Mouse (Mus musculus): ENCODE data around the gene Smim9. TPM values are rescaled to one million over a fixed set of nuclear protein-coding genes. Genes with fewer than 3 reads are reported as not detected.
"Not testable (repeated sequence)": the region's sequence is repeated elsewhere in the genome, so short reads cannot be mapped to it uniquely, and the experiment has no call there.

The Smim9 gene
- total RNA-seq (2014; rRNA removed; ENCODE audit: low replicate concordance) (not detected in 2 replicates), polyA plus RNA-seq (2015; fragmentation: Nextera tagmentation; extraction: Ambion mirVana) (not detected in 2 replicates)

DNA sequence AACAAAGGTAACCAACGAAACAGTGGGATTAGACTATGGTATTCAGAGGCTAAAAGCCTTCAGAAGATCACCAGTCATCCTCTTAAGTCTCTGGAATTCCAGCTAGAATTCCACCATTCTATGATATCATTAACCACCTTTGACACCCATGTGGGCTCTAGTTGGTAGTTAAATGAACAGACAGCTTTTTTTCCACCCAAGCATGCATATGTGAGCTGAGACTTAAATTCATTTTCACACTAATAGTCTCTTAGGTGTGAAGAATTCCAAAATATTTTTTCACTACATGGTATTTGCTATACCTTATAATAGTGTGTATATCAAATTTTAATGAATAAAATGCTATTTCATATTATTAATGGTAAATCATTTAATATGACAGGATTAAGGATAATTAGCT lies at the start of gene Smim9:
Gene Smim9, minus strand, starts transcription at position 101 of the 400 bp plus-strand sequence.
- no peak within 1 kb of the TSS for H3K9ac ChIP-seq (replicated peaks; ENCODE audit: low read depth, low read length)
- no peak within 1 kb of the TSS for H3K4me2 ChIP-seq (ENCODE audit: low read depth, low read length)
- H3K27me3 ChIP-seq (ENCODE audit: control insufficient read depth, insufficient read depth, low read length), result no peaks in the 10 kb centered on the region
- WGBS, result 59% methylated on average over 1 of the region's 1 CpGs
- no peak within 1 kb of the TSS for H3K27ac ChIP-seq (ENCODE audit: low read depth)
- ATAC-seq (ENCODE audit: insufficient read depth, low read depth), result no peak
- no peaks in the 10 kb centered on the region for H3K4me1 ChIP-seq (ENCODE audit: control insufficient read depth, insufficient read depth)
- H3K9me3 ChIP-seq (replicated peaks; ENCODE audit: control insufficient read depth, low read length), result no peaks in the 10 kb centered on the region
- DNase-seq (ENCODE audit: low spot score), result no peak
- no peak within 1 kb of the TSS for H3K4me3 ChIP-seq (ENCODE audit: low read depth, low read length)
- TF ChIP-seq EP300 (IDR thresholded peaks at IDR 0.05; ENCODE audit: low read depth) (no peak), CTCF (IDR thresholded peaks at IDR 0.05; ENCODE audit: low read depth) (no peak)
- no peaks in the 10 kb centered on the region for H3K36me3 ChIP-seq (replicated peaks; ENCODE audit: control insufficient read depth, insufficient read depth, low read length)

DNA sequence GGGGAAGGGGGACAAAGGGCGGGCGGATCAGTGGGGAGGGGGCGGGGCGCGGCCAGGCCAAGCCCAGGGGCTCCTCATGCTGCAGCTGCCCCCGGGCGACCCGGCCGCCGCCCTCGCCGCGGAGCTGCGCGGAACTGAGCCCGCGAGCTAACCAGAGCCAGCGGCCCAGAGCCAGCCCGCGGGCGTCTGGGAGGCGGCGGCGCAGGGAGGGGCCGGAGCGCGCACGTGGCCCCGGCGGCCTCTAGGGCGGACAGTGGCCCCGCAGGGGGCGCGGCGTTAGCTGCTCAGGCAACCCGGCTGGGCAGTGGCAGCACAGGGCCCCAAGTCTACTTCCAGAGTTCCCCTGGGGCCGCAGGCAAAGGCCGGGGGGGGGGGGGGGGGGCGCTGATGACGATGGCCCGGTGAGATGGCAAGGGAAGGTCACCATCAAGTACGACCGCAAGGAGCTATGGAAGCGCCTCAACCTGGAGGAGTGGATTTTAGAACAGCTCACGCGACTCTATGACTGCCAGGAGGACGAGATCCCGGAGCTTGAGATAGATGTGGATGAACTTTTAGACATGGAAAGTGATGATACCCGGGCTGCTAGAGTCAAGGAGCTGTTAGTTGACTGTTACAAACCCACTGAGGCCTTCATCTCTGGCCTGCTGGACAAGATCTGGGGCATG lies 7.9 kb downstream of the Smim9 start:
- no peak overlapping the region for H3K27ac ChIP-seq (ENCODE audit: low read depth)
- H3K27me3 ChIP-seq (ENCODE audit: control insufficient read depth, insufficient read depth, low read length), result no peaks in the 10 kb centered on the region
- H3K4me2 ChIP-seq (ENCODE audit: low read depth, low read length), result peak overlapping the region; percentile 67
- no peaks in the 10 kb centered on the region for H3K36me3 ChIP-seq (replicated peaks; ENCODE audit: control insufficient read depth, insufficient read depth, low read length)
- WGBS, result 26% methylated on average over 39 of the region's 49 CpGs
- peak overlapping the region; percentile 48 for H3K9ac ChIP-seq (replicated peaks; ENCODE audit: low read depth, low read length)
- ATAC-seq (ENCODE audit: insufficient read depth, low read depth) (peak; percentile 62), DNase-seq (ENCODE audit: low spot score) (no peak)
- H3K4me1 ChIP-seq (ENCODE audit: control insufficient read depth, insufficient read depth), result no peaks in the 10 kb centered on the region
- TF ChIP-seq CTCF (IDR thresholded peaks at IDR 0.05; ENCODE audit: low read depth) (no peak), EP300 (IDR thresholded peaks at IDR 0.05; ENCODE audit: low read depth) (no peak)
- H3K4me3 ChIP-seq (ENCODE audit: low read depth, low read length), result peak overlapping the region; percentile 49
- H3K9me3 ChIP-seq (replicated peaks; ENCODE audit: control insufficient read depth, low read length), result no peaks in the 10 kb centered on the region

DNA sequence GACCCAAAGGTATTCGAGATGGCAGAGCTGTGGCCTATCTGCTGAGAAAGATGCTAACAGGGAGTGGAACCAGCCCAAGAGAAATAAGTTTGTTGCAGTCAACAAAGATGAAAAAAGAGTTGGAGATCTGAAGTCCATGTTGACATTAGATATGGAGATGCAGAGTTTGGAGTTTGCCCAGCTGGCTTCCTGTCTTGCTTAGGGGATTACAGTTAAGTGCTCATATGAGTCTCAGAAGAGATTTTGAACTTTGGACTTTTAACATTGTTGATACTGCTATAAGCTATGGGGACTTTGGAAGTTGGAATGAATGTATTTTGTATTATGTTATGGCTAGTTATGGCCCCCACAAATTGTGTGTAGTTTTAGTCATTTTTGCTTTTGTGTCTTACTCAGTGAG lies 11.3 kb downstream of the Smim9 start:
- H3K4me3 ChIP-seq (ENCODE audit: low read depth, low read length), result no peak overlapping the region
- H3K27me3 ChIP-seq (ENCODE audit: control insufficient read depth, insufficient read depth, low read length), result no peaks in the 10 kb centered on the region
- no peak overlapping the region for H3K9ac ChIP-seq (replicated peaks; ENCODE audit: low read depth, low read length)
- TF ChIP-seq EP300 (IDR thresholded peaks at IDR 0.05; ENCODE audit: low read depth) (no peak), CTCF (IDR thresholded peaks at IDR 0.05; ENCODE audit: low read depth) (no peak)
- ATAC-seq (ENCODE audit: insufficient read depth, low read depth), result no peak
- H3K36me3 ChIP-seq (replicated peaks; ENCODE audit: control insufficient read depth, insufficient read depth, low read length), result no peaks in the 10 kb centered on the region
- no peak overlapping the region for H3K27ac ChIP-seq (ENCODE audit: low read depth)
- H3K4me1 ChIP-seq (ENCODE audit: control insufficient read depth, insufficient read depth), result no peaks in the 10 kb centered on the region
- no peaks in the 10 kb centered on the region for H3K9me3 ChIP-seq (replicated peaks; ENCODE audit: control insufficient read depth, low read length)
- DNase-seq (ENCODE audit: low spot score), result no peak
- 38% methylated on average over 1 of the region's 1 CpGs for WGBS
- H3K4me2 ChIP-seq (ENCODE audit: low read depth, low read length), result no peak overlapping the region

- WGBS, result 67% methylated on average over 2 of the region's 2 CpGs
- ATAC-seq (ENCODE audit: insufficient read depth, low read depth) (no peak), DNase-seq (ENCODE audit: low spot score) (no peak)
- Histone ChIP-seq H3K36me3 (replicated peaks; ENCODE audit: control insufficient read depth, insufficient read depth, low read length) (no peaks in the 10 kb centered on the region), H3K4me3 (ENCODE audit: low read depth, low read length) (no peak overlapping the region), H3K27me3 (ENCODE audit: control insufficient read depth, insufficient read depth, low read length) (no peaks in the 10 kb centered on the region), H3K4me2 (ENCODE audit: low read depth, low read length) (no peak overlapping the region), H3K9ac (replicated peaks; ENCODE audit: low read depth, low read length) (no peak overlapping the region), H3K4me1 (ENCODE audit: control insufficient read depth, insufficient read depth) (no peaks in the 10 kb centered on the region), H3K27ac (ENCODE audit: low read depth) (no peak overlapping the region), H3K9me3 (replicated peaks; ENCODE audit: control insufficient read depth, low read length) (no peaks in the 10 kb centered on the region)
- no peak for TF ChIP-seq EP300 (IDR thresholded peaks at IDR 0.05; ENCODE audit: low read depth)
- no peak for TF ChIP-seq CTCF (IDR thresholded peaks at IDR 0.05; ENCODE audit: low read depth)
Measured at GRCm38 (mm10) chrX:75150304-75150703, 13.3 kb downstream of the Smim9 start.

DNA sequence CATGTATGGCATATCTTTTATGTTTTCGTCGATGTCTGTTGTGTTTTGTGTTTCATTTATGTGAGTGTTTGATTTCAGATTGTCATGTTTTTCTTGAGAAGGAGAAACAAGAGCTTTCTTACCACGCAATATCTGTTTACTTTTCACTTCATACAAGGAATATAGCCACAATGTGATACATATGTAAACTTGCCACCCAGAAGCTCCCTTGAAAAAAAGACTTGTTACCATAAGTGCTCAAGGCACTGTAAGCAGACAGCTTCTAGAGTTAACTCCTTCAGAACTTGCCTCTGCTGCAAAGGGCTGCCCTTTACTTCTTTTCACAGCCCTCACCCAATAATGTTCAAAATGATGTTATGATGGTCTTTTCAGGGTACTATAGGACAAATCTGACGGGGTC lies 15.2 kb downstream of the Smim9 start:
- no peak overlapping the region for H3K4me3 ChIP-seq (ENCODE audit: low read depth, low read length)
- DNase-seq (ENCODE audit: low spot score) (no peak), ATAC-seq (ENCODE audit: insufficient read depth, low read depth) (no peak)
- WGBS, result 70% methylated on average over 4 of the region's 4 CpGs
- no peak overlapping the region for H3K4me2 ChIP-seq (ENCODE audit: low read depth, low read length)
- no peaks in the 10 kb centered on the region for H3K27me3 ChIP-seq (ENCODE audit: control insufficient read depth, insufficient read depth, low read length)
- H3K9ac ChIP-seq (replicated peaks; ENCODE audit: low read depth, low read length), result no peak overlapping the region
- TF ChIP-seq EP300 (IDR thresholded peaks at IDR 0.05; ENCODE audit: low read depth) (no peak), CTCF (IDR thresholded peaks at IDR 0.05; ENCODE audit: low read depth) (no peak)
- H3K27ac ChIP-seq (ENCODE audit: low read depth), result no peak overlapping the region
- no peaks in the 10 kb centered on the region for H3K36me3 ChIP-seq (replicated peaks; ENCODE audit: control insufficient read depth, insufficient read depth, low read length)
- no peaks in the 10 kb centered on the region for H3K9me3 ChIP-seq (replicated peaks; ENCODE audit: control insufficient read depth, low read length)
- H3K4me1 ChIP-seq (ENCODE audit: control insufficient read depth, insufficient read depth), result no peaks in the 10 kb centered on the region

GRCm38 (mm10) chrX:75143124-75143555 lies 20.4 kb downstream of the Smim9 start:
- H3K9me3 ChIP-seq (replicated peaks; ENCODE audit: control insufficient read depth, low read length); H3K27ac ChIP-seq (ENCODE audit: low read depth); H3K27me3 ChIP-seq (ENCODE audit: control insufficient read depth, insufficient read depth, low read length); H3K4me1 ChIP-seq (ENCODE audit: control insufficient read depth, insufficient read depth); ATAC-seq (ENCODE audit: insufficient read depth, low read depth); H3K36me3 ChIP-seq (replicated peaks; ENCODE audit: control insufficient read depth, insufficient read depth, low read length); DNase-seq (ENCODE audit: low spot score): not testable (repeated sequence)
- H3K9ac ChIP-seq (replicated peaks; ENCODE audit: low read depth, low read length), result 0 out of 2 replicates have a peak overlapping the region, but pooled peaks have one; percentile 26
- 30% methylated on average over 19 of the region's 42 CpGs for WGBS
- peak overlapping the region; percentile 61 for H3K4me2 ChIP-seq (ENCODE audit: low read depth, low read length)
- H3K4me3 ChIP-seq (ENCODE audit: low read depth, low read length), result peak overlapping the region; percentile 38

All from heart, postnatal 0 days (tissue).